Mouse (Mus musculus) ovary, adult 18-20 months (tissue): Measurements from ENCODE around the gene Snta1.

ENCODE experiments used
- DNase-seq: peaks from one replicate; pipeline ENCODE4 v3.0.0; 2022; ENCODE audit warnings: low spot score, mixed read lengths

Gene Snta1

DNA sequence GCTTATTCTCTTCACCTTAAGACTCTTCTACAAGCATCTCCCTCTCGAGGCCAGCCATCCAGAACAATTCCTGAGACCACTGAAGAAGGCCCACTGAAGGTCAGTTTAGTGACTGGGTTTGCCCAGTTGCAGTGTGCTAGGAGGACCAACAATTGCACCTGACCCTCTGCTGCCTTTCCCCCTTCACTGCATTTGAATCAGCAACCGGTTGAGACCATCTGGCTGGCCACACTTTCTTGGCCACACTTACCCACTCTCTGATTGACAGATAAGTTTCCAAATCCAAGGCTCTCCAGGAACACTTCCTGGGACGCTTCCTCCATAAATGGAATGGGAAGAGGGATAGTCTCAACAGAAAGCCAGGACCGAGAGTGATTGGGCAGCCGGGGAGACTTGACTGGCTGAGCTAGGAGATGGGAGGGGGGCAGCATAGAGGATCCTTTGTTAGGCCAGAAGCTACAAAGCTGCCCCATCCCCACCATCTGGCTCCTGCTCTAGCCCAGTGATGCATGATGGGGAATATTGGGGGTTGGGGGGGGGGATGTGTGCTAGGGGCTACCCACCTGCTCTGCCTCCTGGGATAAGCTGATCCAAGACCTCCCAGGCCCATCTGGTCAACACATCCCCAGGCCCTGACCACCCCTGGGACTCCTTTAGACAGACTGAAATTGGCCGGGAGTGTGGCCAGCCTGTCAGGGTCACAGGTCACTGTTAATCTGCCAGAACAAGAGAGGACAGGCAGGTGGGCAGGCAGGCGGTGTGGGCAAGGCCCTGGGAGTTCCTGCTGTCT lies 13.2 kb upstream of the Snta1 start:
- DNase-seq: no peak

DNA sequence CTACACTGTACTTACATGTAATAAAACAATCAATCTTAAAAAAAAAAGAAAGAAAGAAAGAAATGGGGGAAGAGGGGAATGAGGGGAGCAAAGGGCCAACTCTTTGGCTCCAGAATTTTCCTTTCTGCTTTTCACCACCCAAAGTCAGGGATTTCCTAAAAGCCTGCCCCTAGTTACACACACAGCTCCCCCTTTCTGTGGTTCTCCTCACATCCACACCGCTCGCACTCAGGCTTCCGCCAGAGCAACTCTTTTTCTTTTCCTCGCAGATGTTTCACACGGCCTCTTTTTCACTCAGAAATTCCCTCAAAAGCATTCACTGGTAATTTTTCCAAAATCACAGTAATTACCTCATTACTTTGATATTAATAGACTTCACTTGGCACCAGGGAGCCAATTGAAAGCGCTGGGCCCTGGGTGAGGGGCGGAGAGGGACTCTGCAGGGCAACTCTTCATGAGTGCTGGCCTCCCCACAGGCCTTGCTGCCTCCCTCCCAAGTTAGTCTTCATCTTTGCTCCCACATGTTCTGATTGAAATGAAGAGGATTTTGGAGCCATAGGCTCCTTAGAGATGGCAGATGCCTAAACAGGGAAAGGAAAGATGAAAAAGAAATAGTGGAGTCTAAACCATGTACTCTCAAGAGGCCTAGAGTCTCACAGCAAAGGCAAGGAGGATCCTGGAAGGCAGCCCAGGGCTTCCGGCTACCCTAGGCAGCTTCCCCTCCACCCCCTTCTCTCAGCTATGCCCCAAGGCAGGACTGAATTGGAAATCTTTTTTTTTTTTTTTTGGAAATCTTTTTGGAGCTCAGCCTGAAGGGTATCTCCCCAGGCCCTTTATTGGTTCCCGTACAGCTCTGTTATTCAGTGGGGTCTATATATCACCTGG lies 12.0 kb upstream of the Snta1 start:
- no peak for DNase-seq

DNA sequence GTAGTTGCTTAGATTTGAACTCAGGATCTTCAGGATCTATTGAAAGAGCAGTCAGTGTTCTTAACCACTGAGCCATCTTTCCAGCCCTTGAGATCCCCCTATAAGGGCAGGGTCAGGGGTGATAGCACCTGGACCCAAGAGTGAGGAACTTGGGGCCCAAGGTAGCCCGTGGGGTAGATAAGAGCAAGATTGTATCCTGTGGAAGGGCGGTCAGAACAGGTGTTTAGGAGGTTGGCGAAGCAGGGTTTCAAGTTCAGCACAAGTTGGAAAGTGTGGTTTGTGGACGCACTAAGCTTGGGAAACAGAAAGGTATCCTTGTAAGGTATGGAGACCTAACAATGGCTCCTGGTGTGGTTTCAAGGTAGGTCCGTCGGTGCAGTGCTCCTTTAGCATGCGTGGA lies 10.1 kb upstream of the Snta1 start:
- DNase-seq: no peak

DNA sequence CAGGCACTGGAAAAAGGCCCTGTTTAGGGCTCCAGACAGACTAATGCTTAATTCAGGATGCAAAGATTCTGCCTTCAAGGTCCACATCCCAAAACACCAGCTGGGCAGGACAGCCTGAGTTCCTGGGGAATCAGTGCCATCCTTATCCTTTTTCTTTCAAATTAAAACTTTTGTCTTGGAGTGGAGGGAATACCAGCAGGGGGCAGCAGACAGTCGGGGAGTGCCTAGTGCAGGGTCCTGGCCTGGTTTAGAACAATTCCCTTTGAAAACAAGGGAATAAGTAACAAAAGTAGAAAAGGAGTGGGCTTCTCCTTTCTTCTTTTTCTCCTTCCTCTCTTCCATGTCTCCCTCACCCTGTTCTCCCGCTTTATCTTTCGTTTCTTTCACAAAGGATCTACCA lies 9.2 kb upstream of the Snta1 start:
- DNase-seq: no peak

DNA sequence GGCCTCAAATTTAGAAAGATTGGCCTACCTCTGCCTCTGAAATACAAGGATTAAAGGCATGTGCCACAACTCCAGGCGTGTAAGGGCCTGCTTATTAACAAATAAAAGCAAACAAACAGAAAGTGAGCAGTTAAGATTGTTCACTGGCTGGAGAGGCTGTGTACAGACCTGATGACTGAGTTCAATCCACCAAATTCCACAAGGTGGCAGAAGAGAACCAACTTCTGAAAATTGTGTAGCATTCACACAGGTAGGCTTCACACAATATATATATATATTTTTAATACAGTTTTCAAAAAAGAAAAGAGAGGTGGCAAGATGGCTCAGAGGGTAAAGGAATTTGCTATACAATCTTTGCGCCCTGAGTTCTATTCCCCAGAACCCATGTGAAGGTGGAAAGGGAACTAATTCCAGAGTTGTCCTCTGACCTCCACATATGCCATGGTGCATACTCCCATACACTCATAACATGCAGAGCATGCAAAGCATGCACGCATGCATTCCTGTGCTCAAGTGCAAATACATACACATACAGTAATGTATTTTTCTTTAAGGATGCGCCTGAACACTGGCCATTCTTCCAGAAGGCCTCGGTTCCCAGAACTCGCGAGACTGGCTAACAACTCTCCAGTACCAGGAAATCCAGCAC lies 4.2 kb upstream of the Snta1 start:
- DNase-seq: no peak

DNA sequence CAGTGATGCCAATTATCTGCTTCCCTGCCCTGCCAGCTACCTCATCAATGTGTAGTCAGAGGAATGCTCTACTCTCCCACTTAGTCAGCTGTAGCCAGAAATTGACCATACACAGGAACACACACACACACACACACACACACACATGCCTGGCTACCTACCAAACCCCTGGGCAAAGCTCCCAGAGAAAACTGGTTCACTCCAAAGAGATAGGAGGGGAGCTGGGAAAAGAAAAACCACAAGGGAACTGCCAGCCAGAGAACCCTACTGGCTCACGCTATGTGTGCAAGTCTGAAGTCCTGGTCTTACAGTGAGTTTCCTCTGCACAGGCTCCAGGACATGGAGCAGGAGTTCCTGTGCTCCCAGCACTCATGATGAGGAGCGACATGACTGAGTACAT lies 2.5 kb upstream of the Snta1 start:
- DNase-seq: peak; percentile 53

DNA sequence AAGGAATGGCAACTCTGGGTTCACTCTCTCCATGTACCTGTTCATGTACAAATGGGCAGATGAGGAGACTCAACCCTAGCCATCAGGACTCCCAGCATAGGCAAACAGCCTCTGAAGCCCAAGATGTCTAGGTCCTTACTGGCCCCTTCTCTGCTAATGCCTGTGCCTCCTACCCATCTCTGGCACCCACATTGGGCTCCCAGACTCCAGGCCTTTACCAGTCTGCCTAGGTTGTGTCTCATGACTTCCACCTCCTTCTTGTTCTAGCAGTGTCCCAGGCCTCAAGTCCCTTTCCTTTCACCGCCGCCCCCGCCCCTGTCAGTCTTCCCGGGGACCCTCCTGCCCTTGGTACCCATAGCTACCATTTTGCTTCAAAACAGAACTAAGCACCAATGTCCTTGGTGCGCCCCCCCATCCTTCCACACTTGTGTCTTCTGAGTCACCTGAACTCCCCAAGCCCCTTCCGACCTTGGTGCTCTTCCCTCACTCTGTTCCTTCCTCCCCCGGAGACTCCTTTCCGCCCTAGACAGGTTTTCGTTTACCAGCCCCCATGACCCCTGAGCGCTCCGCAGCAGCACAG lies 746 bp downstream of the Snta1 start:
- DNase-seq: no peak

DNA sequence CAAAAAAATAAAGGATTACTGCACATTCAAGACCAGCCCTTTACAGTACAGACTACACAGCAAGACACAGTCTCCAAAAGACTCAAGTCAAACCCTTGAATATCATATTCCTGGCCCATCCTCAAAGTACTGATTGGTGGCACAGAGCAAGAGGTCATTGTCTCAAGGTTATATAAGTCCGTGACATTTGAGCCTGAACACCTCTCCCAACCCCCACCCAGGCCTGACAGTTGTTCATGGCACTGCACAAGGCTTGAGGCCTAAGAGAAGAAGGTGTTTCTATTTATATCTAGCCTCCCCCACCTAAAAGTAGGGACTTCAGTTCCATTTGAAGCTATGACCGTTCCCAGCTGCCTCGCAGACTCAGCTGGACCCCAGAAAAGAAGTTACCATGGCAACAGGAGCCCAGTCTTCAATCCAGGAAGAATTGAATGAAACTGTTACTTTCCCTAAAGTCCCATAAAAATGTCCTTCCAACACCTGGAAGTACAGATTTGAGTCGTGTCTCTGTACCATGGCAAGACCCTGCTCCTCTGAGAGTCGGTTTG lies 2.4 kb downstream of the Snta1 start:
- DNase-seq: no peak

DNA sequence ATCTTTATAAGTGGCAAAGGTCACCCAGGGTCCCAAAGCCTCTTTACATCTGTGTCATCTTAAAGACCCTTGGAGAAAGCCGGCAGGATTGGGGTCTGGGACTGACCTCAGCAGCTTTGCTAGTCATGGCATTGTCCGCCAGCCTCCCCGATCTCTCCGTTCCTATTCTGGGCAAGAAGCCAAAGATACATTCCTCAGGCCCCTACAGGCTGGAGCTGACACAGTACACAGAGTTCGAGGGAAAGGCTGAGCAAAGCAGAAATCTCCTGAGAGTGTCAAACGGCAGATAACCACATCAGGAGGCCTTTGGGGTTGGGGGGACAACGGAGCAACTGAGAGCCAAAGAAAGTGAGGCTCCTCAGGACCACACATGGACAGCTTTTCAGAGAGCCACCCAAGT lies 5.1 kb downstream of the Snta1 start:
- DNase-seq: peak; percentile 61

DNA sequence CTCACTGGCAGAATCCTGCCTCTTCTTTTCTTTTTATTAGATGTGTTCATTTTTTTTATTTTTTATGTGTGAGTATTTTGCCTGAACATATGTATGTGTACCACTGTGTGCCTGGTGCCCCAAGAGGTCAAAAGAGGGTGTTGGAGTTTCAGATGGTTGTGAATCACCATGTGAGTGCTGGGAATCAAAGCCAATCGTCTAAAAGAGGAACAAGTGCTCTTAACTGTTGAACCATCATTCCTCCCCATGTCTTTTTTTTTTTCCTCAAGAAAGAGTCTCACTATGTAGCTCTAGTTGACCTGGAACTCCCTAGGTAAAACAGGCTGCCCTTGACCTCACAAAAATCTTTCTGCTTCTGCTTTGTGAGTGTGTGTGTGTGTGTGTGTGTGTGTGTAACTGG lies 5.9 kb downstream of the Snta1 start:
- no peak for DNase-seq

DNA sequence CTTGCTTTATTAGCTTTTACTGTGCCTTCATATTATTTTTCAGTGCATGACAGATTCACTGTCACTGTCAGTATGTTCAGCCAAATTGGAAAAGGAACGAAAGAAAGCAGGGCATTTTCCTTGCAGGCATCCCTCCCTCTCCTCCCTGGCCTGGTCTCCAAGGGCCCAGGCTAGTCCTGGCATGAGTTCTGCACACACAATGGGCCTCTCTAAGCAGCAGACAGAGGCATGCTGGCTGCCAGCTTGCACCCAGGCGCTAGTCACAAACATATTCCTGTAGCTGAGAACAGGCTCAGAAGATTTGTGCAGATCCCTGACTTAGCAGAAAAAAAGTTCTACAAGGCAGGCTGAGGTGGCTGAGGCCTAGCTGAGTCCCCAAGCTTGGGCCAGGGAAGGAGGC lies 8.6 kb downstream of the Snta1 start:
- DNase-seq: no peak

DNA sequence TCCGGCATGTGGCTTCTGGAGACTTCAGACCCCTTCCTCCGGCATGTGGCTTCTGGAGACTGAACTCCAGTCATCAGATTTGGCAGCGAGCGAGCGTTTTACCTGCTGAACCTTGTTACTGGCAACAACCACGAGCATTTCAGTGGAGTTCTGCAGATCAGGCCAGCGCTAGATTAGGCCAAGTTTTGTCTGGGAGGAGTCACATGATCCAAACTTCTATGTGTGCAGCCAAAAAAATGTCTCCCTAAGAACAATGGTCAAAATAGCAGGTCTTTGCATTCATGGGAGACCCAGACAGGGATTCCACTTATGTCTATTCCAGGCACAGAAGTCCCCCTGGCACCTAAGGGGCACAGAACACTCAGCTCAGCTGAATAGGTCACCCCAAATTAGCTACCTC lies 9.6 kb downstream of the Snta1 start:
- DNase-seq: no peak

DNA sequence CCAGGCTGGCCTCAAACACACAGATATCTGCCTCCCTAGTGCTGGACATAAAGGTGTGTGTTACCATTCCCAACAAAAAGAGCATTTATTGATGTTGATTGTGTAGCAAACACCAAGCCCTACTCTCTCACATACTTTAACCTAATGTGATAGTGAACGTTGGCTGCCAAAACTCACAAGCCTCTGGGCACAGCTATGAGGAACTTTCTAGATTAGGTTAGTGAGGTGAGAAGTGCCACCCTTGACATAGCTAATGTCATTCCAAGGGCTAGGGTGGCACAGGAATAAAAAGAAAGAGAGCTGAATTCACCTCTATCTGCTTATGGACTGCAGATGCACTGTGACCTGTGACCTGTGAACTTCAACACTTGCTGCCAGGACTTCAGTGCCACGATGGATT lies 11.4 kb downstream of the Snta1 start:
- no peak for DNase-seq

DNA sequence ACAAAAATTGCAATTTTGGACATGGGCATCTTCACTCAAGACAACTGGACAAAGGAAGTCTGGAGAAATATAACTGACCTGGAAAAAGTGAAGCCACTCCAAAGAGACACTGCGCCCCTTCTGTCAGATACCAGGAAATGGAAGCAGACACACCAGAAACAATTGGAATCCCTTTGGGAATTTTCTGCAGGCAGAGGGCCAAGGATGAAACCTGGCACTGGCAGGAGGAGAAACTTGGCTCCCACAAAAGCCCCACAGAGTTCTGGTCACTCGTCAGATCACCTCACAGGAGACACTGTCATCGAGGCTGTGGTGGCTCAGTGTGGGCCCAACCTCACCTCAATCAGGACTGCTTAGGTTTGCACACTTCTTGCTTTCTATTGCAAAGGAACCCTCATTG lies 13.3 kb downstream of the Snta1 start:
- DNase-seq: no peak

DNA sequence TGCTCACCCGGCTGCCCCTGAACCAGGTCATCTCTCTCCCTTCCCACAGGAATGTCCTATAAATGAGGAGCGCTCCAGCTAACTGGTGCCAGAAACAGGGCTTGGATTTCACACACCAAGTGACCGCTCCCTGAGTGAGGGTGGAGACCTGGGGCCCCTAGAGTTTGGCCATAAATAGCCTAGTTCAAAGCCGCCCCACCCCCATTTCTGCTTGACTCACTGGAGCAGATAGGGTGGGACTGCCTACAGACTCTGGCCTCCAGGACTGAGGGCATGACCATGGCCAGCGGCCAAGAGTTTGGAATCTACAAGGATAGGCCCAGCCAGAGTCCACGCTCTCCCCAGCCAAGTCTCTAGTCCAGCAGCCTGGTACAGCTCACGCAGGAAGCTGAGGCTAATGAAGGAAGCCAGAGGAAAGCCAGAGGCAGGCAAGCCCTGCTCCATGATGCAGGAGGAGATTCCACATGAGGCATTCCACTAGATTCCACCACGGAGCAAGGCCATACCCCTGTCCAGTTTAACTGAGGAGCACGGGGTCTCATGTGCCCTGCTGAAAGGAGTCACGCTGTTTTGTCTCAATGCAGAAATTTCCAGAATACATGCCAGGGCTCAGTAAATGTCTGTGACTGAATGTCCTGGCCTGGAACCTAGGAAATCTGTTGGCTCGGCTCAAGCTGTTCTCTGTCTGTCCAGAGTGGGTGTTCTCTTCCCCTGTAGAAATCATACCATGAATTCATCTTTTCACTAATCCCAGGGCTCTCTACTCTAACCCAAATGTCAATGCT lies 17.5 kb downstream of the Snta1 start:
- peak; percentile 90 for DNase-seq

DNA sequence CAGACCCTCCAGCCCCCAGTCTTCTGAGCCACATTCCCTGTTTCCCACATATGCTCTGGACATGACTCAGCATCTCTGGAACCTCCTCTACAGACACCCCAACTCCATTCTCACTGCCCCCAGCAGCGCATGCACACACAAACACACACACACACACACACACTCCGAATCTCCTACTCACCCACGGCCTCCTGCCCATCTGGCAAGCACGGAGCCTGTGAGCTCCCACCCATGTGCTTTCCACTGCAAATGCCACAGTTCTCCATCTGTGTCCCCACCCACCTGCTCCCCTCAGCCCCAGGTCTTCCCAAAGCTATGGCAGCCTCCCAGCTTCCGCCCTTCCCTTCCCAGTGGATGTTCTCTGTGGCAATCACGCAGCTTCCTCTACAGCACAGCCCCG lies 28.8 kb downstream of the Snta1 start:
- no peak for DNase-seq

DNA sequence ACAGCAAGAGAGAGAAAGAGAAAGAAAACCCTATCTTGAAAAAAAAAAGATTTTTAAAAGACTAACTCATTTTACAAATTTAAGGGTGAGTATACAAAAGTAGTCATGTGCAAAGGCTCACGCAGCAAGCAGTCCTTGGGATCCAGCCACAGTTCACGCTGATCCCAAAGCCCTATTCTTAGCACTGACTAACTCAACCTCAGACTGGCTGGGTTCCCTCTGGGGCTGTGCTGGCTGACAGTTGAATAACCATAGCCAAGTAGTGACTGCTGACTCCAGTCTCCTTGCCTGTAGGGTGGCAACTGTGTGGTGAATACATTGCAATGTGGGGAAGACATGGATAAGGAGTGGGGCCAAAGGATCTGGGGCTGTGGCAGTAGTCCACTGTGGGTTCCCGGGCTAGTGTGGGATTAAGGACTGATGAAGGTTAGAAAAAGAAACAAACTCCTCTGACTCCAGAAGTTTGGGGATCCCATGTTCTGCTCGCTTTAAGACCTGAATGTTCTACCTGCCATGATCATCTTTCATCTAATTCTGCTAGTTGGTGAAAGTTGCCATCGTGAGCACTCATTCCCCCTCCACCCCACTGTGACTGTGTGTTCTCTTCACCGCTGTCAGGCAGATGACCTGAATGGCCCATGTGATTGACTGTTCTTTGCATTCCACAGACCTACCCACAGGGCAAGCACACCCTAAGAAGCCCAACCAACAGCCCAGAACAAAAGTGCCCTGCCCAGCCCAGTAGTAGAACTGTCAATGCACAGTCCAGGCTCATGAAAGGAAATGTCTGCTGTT lies 32.9 kb downstream of the Snta1 start:
- DNase-seq: peak; percentile 32

DNA sequence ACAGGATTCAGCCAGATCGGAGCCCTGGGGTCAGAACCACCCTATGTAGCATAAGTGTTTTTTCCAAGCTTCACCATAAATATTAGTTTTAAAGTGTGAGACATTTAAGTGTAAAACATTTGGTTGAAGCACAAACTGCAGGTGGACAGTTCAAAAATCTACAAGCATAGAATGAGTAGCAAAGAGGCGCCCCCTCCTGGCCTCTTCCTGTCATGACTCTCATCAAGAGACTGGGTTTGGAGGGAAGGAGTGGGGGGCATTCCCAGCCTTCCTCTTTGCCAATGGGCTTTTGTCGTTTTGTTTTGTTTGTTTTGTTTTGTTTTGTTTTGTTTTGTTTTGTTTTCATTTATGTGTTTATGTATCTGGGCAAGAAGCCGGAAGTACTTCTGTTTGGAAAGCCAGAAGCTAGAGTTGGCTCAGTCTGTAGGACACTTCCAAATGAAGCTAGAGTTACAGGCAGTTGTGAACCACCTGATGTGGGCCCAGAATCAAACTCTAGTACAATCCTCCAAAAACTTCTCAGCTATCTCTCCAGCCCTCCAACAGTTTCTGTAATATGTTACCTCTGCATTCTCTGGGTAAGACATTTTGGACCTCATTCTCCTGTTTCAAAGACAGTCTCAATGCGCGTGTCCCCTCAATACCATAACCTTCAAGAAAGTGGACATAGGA lies 33.8 kb downstream of the Snta1 start:
- no peak for DNase-seq

DNA sequence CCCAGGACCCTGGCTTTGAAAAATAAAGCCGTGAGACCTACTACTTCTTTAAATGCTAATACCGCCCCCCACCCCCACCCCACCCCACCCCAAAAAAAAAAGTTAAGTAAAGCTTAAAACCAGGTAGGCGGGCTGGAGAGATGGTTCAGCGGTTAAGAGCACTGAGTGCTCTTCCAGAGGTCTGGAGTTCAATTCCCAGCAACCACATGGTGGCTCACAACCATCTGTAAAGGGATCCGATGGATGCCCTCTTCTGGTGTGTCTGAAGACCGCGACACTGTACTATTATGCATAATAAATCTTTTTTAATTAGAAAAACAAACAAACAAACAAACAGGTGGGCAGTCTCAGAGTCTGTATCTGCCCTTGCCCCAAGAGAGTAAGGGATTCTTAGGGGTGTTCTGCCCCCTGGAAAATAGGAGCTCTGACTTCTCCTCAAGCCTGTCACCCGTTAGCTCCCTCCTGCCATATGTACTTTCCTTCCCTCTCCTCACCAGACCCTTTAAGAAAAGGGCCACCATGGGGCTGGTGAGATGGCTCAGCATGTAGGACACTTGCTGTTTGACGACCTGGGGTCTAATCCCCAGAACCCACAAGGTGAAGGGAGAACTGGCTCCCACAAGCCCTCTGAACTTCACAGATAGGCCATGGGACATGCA lies 34.9 kb downstream of the Snta1 start, which contains the start of gene Cdk5rap1:
Gene Cdk5rap1, minus strand, starts transcription at position 169 of the 659 bp plus-strand sequence.
- DNase-seq: no peak
